Mouse (Mus musculus) Muller cell, postnatal 12 days (primary cell): ENCODE data around the gene Nt5c3b.

Experiments used
- DNase-seq: peaks from one replicate; pipeline ENCODE4 v3.0.0-alpha.2; 2015; ENCODE audit errors: inconsistent ontology term

Nt5c3b gene

GRCm38 (mm10) chr11:100441797-100442196, at the start of gene Nt5c3b, which contains the start of gene Klhl10:
Gene Nt5c3b, minus strand, starts transcription at chr11:100441808.
Gene Klhl10, plus strand, starts transcription at chr11:100441917.
- no peak for DNase-seq

GRCm38 (mm10) chr11:100490951-100491350, 49.3 kb upstream of the Nt5c3b start:
- DNase-seq: no peak

DNA sequence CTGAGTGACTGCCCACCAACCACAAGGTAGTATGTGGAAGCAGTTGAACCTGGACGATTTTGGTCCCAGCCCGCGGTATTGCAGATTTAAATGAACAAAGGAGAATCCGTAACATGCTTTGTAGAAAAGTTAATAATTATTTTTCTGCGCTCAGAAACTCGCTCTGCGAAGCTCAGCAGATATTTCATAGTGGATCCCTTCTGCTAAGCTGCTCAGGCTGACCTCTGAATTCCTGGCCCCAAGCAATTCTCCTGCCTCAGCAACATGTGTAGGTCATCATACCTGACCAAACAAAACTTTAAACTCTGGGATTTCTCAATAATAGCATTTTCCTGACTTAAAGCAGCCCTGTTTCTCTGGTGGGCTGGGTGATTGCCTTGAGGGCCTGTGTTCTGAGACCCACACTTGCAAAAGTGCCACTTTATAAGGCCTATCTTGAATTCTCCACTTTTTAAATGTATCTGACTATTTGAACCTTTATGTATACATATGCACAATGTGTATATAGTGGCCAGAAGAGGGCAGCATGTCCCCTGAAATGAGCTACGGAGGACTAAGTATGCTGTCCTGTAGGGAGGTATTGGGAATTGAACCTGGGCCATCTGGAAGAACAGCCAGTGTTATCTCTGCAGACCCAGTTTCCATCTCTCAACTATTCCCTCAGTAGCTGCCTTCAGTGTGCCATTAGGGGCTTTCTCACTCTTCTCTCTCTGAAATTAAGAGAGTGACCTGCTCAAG, 44.4 kb upstream of the Nt5c3b start:
- DNase-seq: no peak

- DNase-seq: no peak
Observed at GRCm38 (mm10) chr11:100484461-100484860, 42.9 kb upstream of the Nt5c3b start.

DNA sequence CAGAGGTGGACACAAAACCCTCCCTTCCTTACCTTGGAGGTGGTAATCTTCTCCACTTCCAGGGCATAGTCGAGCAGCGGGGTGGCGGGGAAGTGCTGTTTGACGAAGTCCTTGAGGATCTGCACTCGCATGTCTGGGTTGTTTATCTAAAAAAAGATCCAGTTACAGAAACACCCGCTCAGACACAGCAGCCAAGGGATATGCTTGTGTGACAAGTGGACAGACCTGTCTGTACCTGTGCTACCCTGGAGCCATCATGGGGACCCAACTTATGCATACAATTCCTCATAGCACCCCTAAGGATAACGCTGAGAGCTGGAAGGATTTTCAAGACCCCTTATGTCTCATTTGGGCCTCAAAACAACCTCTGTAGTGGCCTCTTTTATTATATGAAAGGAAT, 37.5 kb upstream of the Nt5c3b start:
- DNase-seq: no peak

DNA sequence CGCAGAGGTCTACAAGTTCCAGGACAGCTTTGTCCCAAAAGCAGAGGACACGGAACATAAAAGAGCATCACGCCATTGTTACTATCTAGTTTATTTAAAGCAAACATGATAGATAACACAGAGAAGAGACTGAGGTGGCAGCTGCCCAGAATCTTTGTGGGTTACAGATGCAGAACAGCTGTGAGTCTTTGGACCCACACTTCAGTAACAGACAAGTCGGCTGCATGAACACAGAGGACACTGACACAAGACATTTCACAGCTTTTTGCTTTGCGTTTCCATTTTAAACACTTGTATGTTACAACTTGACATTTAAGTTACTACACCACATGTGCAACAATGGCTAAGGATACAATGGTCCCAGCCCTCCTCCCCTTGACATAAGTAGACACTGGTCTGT, 34.7 kb upstream of the Nt5c3b start:
- no peak for DNase-seq

GRCm38 (mm10) chr11:100472935-100473295, 31.3 kb upstream of the Nt5c3b start:
- DNase-seq: no peak

GRCm38 (mm10) chr11:100472197-100472934, 30.8 kb upstream of the Nt5c3b start, which contains the start of gene Klhl11:
Gene Klhl11, minus strand, starts transcription at chr11:100472741.
- DNase-seq: peak; percentile 95

- peak; percentile 19 for DNase-seq
Observed at GRCm38 (mm10) chr11:100471352-100472196, 30.0 kb upstream of the Nt5c3b start.

GRCm38 (mm10) chr11:100465833-100466232, 24.2 kb upstream of the Nt5c3b start:
- no peak for DNase-seq

GRCm38 (mm10) chr11:100465229-100465792, 23.7 kb upstream of the Nt5c3b start:
- DNase-seq: no peak

GRCm38 (mm10) chr11:100462699-100463098, 21.1 kb upstream of the Nt5c3b start:
- DNase-seq: no peak

DNA sequence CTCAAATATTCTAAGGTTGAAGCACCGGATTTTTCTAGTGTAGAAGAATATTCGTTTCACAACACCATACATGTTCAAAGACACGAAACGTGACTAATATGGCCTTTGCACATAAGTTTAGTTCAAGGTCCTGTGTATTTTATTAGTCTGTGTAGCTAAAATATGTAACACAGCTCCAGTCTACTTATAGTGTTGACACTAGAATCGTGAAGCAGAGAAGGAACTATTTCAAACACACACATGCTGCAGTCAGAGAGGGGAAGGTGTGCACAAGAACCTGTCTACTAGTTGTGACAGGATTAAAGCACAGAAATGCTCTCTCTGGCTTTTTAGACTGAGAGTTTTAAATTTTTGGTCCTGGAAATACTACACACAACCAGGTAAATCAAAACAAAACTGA, 16.1 kb upstream of the Nt5c3b start:
- DNase-seq: no peak

GRCm38 (mm10) chr11:100457247-100457646, 15.6 kb upstream of the Nt5c3b start:
- DNase-seq: no peak

DNA sequence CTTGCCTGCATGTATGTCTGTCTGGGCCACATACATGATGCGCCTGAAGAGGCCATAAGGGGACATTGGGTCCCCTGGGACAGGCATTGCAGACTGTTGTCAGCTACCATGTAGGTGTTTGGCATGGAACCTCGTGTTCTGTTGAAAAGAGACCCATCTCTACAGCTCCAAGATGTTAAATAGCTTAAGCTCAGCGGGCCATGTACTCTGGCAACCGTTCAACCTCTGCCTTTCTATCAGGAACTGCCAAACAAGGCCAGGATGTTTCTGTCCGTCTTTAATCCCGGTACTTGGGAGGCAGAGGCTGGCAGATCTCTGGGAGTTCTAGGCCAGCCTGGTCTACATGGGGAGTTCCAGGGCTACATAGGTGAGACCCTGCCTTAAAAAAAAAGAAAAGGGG, 1.0 kb upstream of the Nt5c3b start:
- DNase-seq: peak; percentile 19

DNA sequence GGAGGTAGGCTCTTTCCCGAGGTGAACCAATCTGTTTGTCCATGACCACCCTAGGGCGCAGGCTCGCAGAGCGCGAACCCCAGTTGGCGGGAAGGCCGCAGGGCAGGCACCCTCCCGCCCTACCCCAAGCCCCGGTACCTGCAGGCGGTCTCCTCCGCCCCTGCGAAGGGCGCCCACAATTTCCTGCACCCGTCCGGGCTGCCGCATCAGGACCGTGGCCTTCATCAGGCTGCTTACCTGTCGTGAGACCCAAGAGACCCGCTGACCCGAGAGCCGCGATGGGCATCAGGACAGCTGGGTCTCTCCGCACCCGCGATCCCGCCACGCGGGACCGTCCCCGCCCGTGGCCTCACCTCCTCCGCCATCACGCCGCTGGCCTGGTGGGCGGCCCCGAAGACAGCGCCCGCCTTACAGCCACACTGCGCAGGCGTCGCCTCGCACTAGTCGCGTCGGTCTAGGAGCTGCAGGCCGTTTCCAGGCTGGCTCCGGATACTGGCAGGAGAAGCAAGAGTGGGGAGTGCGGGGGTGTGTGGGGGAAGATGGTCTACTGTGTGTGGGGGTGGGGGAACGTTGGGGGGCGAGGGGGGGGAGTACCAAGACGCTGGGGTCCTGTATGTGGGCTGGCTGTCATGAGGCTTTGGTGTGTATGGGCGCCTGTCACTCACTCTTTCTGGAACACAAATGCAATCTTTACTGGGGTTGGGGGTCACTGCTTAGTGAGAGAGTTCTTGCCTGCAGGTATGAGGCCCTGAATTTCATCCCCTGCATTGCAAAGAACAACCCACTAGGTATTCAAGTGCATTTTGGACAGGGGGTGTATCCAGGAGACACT, 701 bp downstream of the Nt5c3b start:
- DNase-seq: peak; percentile 79

DNA sequence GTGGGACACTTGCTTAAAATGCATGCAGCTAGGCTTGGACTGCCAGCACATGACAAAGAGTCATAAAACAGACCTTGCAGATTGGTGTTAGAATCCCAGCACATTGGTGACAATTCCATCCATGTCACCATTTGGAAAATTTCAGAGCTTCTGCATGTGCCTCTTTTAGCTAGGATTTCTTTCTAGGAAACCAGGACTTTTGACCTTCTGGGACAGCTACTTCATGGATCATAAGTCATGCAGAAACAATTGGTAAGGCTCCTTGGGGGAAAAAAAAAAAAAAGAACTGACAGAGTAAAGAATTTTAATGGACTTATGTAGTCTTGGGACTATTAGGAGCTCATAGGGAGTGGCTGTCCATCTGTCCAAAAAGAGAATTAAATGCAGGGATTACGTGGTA, 3.7 kb downstream of the Nt5c3b start:
- DNase-seq: no peak

DNA sequence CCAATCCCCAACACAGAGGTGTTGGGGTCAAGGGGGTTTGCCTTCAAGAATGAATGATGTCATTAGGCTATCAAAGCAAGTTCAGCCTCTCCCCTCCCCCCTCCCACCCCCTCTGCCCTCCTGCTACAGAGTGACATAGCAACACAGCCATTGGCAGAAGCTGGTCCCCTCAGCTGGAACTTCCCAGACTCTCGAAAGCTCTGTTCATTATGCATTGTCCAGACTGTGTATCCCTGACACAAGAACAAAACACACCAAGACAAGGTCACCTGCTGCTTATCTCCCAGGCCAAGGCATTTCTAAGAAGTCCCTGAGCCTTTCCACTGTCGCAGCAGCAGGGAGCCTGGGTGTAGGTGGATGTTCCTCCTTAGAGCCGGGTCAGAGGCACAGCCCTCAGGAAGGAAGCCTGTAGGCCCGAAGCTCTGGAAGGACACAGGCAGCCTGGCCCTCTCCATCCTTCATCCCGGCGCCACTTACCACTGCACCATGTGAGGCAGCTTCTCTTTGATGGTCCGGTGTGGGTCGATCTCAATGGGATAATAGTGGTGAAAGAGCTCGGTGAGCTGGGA, 5.8 kb downstream of the Nt5c3b start:
- no peak for DNase-seq

DNA sequence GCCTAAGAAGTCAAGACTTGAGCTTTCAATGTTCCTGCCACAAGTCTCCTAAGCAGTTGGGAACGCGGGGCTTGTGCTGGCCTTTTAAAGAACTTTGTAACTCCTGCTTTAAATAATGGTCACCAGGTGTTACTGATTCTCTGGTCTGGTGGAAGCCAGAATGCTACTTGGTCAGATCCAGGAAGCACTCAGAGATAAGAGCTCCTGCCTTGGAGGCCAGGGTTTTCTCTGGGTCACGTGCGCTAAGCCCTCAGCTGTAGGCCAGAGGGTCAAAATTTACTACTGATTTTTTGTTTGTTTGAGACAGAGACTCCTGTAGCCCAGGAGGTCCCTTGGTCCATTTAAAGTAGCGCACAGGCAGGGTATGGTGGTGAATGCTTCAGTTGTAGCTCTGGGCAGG, 9.6 kb downstream of the Nt5c3b start:
- DNase-seq: no peak

DNA sequence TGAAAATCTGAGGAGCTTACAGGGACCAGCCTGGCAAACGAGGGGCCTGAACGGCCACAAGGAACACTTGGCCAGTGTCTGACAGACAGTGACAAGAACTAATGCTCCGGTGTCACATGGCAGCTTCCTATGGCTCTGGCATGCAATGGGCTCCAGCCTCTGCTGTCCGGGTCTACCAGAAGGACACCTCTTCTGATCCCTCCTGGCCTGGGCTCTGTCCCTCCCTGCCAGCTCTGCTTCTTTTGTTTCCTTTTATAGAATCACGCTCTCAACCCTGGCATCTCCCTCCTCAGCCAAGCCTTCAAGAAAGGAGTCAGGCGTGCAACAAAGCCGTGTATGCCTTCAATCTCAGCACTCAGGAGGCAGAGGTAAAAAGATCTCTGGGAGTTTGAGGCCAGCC, 11.6 kb downstream of the Nt5c3b start:
- no peak for DNase-seq
